Mouse (Mus musculus): ENCODE data around the gene Kcnj10.

DNA sequence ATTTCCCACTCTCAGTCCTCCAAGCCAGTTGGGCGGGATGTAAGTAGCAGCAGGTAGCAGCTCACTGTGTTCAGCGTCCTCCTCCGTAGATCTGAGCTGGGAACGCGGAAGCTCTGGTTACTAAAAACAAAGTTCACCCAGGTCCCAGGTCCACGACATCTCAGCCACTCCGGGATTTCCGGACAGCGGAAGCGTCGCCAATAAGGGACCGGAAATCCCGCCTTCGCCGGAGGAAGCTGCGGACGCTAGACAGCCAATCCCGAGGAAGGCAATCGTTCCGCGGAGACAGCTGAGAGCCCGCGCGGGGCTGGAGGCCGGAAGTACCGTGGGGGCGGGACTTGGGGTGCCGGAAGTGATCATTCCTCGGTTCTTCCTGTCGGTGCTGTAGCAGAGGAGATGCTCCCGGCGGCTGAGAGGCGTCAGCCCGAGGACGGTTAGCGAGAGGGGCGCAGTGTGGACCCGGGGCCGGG, 35.2 kb downstream of the Kcnj10 start, which contains the start of gene Pigm:
- TF ChIP-seq CTCF (IDR thresholded peaks at IDR 0.05; ENCODE audit: low read depth, low read length), result no peak
- TF ChIP-seq POLR2A (IDR thresholded peaks at IDR 0.05; ENCODE audit: borderline replicate concordance, low read depth, low read length), result peak; percentile 52; the same call in 1 of the 2 replicates

Measured in bone marrow macrophage, adult 2 months (primary cell).